Mouse (Mus musculus) brain, embryonic 14.5 days (tissue): Measurements from ENCODE around the gene Id1. TPM values are rescaled to one million over a fixed set of nuclear protein-coding genes. Genes with fewer than 3 reads are reported as not detected.

Source experiments
- DNase-seq: peaks from one replicate; pipeline ENCODE4 v3.0.0-alpha.2; 2011; ENCODE audit warnings: low read depth
- CTCF ChIP-seq: fragments of 200-500 bp; IDR thresholded peaks from 2 replicates; pipeline ENCODE4 v1.5.1; 2012; ENCODE audit warnings: inconsistent platforms, mild to moderate bottlenecking, moderate library complexity, borderline replicate concordance; ENCODE audit not compliant: insufficient read depth, insufficient read length; ENCODE audit errors: extremely low read depth
- POLR2A ChIP-seq: fragments of 200-500 bp; IDR thresholded peaks from 2 replicates; pipeline ENCODE4 v1.6.1; 2012; ENCODE audit warnings: mild to moderate bottlenecking, inconsistent platforms, borderline replicate concordance; ENCODE audit not compliant: poor library complexity, insufficient read depth, insufficient read length, severe bottlenecking; ENCODE audit errors: extremely low read depth
- polyA plus RNA-seq: library from polyadenylated mRNA; depleted of rRNA; stranded (reverse); fragments of >200 nt; gene quantifications from 2 replicates; pipeline ENCODE4 v1.2.3, GENCODE M21; 2012

Gene Id1
- polyA plus RNA-seq, 1 experiment, result 126 TPM

DNA sequence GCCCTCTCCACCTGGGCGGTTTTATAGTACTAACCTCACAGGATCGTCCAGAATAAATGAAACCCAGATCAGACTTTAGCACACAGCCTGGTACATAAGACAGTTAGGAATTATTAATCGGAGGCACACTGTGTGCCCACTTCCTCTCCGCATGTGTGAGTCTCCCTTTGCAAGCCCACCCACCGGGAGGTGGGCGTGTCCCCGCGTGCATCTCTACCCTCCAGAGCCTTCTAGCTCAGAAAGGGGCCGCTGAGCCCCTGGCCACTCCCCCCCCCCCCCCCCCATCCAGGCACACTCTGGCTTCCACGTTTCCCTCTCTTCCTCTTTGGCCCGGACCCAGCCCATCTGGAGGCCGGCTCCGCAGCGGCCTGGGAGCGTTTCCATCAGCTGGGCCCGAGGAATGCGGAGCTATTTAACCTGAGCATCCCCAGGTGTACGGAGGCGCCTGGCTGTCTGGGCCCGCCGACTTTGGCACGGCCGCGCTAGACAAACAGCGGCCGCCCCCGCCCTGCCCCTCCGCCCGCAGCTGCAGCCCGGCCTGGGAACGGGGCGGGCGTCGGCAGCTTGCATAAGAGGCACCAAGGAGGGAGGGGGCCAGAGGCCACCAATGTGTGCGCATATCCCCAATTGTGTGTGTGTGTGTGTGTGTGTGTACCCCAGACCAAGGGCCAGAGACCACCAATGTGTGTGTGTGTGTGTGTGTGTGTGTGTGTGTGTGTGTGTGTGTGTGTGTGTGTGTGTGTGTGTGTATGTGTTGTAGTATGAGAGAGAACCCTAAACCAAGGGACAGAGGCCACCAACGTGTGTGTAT, 3.2 kb downstream of the Id1 start:
- DNase-seq, result peak; percentile 79
- TF ChIP-seq CTCF (no peak), POLR2A (no peak)

DNA sequence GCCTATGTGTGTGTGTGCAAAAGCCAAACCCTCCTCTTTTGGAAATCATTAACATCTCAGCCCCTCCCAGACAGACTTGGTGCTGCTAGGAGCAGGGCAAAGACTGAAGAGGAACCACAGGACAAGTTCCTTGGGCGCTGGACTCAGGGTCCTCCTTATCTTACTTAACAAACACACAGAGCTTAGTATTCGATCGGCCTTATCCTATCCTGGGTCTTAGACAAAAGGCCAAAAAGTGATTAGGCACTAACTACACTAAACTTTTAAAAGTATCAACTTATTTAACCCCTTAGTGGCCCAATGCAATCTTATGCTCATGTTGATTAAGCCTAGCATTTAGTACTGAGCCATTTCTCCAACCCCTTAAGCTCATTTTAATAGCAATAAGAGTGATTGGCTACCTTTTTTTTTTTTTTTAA, 3.8 kb downstream of the Id1 start:
- peak; percentile 39 for DNase-seq
- no peak for TF ChIP-seq POLR2A

DNA sequence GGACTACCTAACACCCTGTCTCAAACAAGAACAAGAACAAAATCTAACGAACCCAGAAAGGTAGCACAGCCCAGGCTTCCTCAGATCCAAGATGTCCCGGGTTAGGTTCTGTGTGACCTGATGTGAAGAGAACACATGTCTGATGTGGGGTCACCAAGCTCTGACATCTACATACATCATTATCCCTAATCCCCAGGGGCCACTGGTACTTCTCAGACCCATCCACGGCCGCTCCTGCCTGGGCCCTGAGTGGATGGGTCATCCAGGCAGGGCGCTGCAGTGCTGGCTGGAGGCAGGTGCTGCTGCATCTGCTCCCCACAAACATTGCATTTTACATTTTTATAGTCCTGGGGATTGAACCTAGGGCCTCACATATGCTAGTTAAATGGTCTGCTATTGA, 4.4 kb downstream of the Id1 start:
- TF ChIP-seq POLR2A (no peak), CTCF (no peak)
- DNase-seq, result no peak

DNA sequence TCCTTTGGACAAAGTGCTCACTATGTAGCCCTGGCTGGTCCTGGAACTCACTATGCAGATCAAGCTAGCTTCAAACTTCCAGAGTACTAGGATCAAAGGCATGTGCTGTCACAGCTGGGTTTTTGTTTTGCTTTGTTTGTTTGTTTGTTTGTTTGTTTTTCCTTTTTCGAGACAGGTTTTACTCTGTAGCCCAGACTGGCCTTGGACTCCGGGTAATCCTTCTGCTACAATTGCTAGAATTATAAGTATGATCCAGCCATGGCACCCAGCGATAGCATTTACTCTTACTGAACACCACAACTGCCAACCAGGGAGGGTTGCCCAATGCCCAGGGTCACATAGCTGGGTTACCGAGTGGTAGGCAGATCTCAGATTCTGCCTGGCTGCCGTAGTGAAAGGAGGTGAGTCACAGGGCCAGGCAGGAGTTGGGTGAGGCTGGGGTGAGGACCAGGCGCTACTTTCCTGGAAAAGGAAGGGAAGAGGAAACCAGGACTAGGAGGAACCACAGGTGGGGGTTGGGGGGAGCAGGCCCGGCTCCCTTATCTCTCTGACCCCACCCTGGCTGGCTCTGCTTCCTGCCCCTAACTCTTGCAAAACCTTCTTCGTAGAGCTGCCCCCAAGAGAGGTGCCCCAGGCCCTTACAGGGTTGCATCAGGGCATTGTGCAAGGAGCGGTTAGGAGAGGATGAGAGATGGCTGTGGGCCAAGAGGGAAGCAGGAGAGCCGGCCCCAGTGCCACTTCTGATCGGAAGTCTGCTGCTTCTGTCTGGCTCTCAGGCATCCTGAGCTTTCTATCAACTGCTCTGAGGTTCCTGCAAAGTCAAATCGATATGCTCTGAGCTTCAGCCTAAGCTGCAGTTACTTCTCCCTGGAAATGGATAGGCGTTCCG, 5.3 kb downstream of the Id1 start:
- TF ChIP-seq CTCF (no peak), POLR2A (no peak)

DNA sequence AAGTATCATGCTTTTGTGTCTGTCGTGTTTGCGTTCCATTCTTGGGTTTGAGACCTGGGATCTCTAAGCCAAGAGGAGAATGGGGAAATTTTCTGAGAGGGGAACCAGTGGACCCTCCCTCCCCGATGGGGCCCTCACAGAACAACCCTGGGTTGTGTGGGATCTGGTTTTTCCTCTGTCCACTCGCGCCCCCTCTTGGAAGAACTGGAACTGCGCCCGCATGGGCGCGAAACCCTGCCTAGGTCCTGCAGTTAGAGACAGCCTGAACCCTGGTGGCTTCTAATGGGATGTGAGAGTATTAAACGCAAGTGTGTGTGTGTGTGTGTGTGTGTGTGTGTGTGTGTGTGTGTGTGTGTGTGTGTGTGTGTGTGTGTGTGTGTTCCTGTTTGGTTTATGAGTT, 6.4 kb downstream of the Id1 start:
- DNase-seq, result peak; percentile 68

More for the DNA sequence above, 5.3 kb downstream of the Id1 start:
- peak; percentile 84 for DNase-seq

DNA sequence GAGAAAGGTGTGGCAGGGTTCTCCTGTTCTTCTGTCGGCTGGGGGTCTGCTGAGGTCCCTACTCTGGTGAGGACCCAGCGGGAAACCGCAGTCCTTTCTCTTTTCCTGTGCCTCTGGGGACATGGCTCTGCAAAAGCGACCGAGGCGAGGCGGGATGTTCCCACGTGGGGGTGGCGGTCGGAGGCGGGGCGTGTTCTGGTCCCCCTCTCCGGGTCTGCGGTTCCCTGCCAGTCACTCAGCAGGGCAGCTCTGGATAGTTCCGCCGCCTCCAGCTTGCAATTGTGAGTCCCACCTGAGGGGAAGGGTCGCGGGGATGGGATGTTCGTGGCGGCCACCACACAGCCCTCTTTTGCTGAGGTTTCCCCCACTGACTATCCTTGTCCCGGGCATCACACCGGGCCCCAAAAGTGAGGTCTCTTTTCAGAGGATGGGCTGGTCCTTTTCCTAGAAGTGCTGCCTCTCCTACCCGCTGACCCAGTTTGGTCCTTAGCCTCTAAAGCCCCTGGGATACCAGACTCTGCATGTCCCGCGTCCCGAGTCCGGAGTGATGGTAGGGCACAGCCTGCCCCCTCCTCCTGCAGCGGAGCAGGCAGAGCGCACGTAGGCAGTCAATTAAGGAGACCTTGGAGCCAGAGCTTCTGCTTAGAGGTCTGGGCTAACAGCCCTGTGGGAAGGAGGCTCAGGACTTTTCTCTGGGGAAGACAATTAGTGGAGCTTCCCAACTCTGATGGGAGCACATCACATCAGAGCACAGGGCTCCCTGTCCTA, 18.1 kb downstream of the Id1 start, which contains the start of gene Cox4i2:
Gene Cox4i2 (plus strand): TSS at position 230 of the 768 bp plus-strand sequence.
- DNase-seq, result no peak
- no peak for TF ChIP-seq POLR2A
- no peak for TF ChIP-seq CTCF

More for the DNA sequence above, 6.4 kb downstream of the Id1 start:
- TF ChIP-seq CTCF (peak; percentile 67), POLR2A (no peak)

DNA sequence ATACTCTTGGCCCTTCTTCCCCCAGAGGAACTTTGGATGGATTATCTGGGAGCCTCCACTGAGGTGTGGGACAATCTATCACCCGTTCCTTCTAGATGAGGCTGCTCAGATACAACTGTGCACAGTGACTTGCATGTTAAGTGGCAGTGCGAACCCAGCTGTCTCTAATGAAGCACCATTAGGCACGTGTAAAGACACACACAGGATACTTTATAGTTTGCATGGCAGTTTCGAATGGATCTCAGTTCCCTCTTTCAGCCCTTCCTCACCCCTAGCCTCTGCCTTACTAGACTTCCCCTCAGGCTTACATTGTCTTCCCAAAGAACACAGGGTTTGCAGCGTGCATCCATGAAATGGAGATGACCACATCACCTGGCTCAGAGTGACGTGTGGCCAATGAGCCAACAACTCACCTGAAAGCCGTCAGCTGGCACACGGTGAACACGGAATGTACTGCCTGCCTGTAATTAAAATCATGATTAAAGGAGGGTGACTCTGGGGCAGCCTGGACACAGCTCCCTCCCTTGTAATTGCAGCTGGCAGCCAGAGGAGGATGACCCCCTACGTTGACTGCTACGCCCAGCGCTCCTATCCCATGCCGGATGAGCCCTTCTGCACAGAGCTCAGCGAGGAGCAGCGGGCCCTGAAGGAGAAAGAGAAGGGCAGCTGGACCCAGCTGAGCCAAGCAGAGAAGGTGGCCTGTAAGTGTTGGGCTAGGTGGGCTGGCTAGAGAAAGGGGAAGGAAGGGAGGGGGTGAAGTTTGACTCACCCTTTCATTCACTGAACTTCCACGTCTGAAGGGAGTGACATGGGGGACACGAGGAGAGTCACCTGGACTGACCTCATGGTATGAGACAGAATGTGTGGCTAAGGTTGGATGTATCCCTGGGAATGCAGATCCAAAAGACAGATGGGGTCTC, 20.7 kb downstream of the Id1 start:
- DNase-seq, result no peak
- TF ChIP-seq POLR2A (no peak), CTCF (no peak)

DNA sequence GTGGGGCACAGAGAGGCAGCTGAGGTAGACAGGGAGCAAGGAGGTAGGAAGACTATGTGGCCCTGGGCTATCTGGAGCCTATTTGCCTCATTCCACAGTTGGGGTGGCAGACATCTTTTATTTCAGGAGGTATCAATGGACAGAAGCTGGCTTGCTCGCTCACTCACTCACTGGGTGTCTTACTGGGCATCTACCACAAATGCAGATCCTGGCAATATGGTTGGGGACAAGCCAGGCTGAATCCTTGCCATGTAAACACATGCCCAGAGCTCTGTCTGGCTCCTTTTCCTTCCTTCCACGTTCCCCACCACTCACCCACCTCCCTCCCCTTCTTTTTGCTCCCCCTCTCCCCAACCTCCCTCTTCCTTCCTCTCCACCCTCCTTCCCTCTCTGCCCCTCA, 21.4 kb downstream of the Id1 start:
- TF ChIP-seq POLR2A (no peak), CTCF (no peak)
- peak; percentile 48 for DNase-seq

DNA sequence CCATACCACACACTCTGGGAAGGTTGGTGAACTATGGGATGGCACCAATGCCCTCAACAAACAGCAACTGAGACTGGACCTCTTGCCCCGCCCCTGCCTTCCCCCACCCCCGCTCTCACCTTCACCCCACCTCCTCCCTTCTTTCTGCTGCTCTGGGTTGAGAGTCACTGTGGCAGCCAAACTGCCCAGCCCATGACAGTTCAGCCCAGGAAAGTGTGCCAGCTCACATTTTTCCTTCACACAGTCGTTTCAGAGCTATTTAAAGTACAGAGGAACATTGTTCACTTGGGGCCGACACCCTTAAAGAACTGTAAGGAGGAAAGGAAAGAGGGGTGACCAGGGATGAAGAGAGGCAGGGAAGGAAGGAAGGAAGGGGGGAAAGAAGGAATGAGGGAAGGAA, 22.3 kb downstream of the Id1 start:
- TF ChIP-seq CTCF (no peak), POLR2A (no peak)
- no peak for DNase-seq

DNA sequence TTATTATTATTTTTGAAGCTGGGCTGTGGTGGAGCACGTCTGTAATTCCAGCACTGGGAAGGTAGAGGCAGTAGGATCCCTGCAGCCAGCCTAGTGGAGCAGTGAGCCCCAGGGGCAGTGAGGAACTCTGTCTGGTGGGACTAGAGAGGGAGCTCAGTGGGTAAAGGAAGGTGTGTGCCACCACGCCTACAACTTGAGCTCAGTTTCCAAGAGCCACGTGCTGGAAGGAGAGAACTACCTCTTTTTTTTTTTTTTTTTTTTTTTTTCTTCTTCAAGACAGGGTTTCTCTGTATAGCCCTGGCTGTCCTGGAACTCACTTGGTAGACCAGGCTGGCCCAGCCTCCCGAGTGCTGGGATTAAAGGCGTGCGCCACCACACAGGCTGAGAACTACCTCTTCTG, 27.3 kb downstream of the Id1 start:
- TF ChIP-seq POLR2A (no peak), CTCF (no peak)
- no peak for DNase-seq
